Mouse (Mus musculus): ENCODE data around the gene Lmbr1l.
A peak's percentile ranks its signal among the peaks of the same experiment; 100 is the strongest.

The Lmbr1l gene

GRCm38 (mm10) chr15:98895635-98896589 is 22.1 kb downstream of the Lmbr1l start:
- DNase-seq (ENCODE audit: low read depth), result no peak

- DNase-seq (ENCODE audit: low read depth), result no peak
Observed at GRCm38 (mm10) chr15:98894746-98895634, 23.0 kb downstream of the Lmbr1l start.

GRCm38 (mm10) chr15:98893940-98894745 is 23.9 kb downstream of the Lmbr1l start, which contains the start of gene Rhebl1:
Gene Rhebl1, minus strand, starts transcription at chr15:98894540.
- DNase-seq (ENCODE audit: low read depth), result no peak

GRCm38 (mm10) chr15:98893036-98893435 is 25.0 kb downstream of the Lmbr1l start:
- DNase-seq (ENCODE audit: low read depth), result no peak

DNA sequence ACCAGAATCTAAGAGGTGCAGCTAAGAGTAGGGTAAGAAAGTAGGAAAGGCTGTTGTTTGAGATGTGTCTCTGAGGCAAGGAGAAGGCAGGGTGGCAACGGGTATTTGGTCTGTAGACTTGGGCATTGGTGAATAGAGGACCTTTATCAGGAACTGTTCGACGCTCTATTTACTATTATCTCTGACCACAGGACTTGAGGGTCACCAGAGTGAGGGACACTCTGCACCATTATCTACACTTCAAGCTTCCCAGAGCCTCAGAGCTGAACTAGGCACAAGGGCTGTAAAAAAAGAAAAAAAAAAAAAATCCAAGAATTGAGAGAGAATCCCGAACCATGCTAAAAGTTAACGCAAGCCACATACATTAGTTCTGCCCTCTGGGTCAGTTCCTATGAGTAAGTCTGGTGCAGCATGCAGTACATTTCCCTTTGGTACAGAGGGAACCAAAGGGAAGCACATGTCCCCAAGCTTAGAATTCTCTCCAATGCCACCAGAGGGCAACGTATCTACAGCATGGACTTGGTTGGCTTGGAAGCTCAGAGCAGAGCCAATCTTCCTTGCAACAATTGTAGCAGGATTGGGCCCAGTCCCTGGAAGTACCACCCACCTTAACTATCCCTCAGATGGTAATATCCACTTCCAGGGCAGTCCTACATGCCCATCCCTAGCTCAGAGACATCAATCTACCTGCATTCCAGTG is 26.0 kb downstream of the Lmbr1l start:
- DNase-seq (ENCODE audit: low read depth), result peak; percentile 63

GRCm38 (mm10) chr15:98891198-98891742 is 26.8 kb downstream of the Lmbr1l start:
- no peak for DNase-seq (ENCODE audit: low read depth)

GRCm38 (mm10) chr15:98887526-98887925 is 30.5 kb downstream of the Lmbr1l start:
- no peak for DNase-seq (ENCODE audit: low read depth)

DNA sequence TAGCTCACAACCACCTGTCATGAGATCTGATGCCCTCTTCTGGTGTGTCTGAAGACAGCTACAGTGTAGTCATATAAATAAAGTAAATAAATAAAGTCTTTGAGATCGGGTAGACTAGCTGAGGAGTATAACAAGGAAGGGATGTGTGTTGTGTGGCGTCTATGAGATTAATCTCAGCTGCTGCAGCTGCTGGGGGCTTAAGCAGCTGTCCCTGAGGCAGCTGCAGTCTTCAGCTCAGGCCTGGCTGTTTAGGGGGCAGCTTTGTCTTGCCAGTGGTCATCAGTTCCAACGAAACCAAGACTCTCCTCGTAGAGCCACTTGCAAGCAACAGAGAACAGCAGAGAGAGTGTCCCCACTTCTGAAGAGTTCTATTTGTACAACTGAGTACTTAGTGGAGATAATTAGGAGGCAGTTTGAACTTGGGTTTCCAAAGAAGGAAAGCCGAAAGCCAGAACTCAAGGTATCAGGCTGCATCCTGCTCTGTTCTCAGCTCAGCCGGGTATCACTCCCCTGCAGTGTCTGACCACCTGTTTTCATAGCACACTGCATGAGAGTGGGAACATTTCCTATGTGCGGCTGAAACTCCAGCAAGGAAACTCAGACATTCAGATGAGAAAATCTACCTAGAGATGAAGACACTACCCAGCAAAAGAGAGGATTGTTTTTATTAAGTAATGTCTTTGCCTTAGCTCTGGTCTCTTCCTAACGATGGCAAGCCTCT is 31.2 kb downstream of the Lmbr1l start:
- no peak for DNase-seq (ENCODE audit: low read depth)

DNA sequence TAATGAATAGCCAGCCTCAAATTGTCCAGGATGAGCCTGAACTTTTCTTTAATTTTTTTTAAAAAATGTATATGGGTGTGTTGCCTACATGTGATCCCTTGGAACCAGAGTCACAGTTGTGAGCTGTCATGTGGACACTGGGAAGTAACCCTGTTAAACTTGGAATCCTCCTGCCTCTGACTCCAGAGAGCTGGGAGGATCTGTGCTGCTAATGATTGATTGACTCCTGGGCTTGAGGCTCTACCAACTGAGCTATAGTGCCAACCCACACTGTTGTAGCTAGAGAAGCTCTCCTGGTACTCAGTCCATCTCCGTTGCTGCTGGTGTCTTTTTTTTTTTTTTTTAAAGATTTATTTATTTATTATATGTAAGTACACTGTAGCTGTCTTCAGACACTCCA is 33.9 kb downstream of the Lmbr1l start:
- no peak for DNase-seq (ENCODE audit: low read depth)

DNA sequence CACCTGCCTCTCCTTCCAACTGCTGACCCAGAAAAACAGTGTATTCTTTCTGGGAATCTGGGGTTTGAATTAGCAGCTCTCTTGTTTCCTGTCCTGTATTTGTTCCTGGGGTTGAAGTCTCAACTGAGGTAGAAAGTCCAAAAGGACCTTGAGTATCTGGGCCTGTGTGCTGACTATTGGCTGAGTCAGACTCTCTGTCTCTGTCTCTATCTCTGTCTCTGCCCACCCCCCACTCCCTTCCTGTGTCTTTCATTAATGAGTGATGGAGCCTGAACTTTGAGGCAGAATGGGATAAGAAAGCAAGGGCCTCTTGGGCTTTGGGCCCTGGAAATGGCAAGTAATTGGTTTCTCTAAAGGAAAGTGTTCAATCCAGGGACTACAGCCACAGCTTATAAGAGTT is 34.4 kb downstream of the Lmbr1l start:
- no peak for DNase-seq (ENCODE audit: low read depth)

DNA sequence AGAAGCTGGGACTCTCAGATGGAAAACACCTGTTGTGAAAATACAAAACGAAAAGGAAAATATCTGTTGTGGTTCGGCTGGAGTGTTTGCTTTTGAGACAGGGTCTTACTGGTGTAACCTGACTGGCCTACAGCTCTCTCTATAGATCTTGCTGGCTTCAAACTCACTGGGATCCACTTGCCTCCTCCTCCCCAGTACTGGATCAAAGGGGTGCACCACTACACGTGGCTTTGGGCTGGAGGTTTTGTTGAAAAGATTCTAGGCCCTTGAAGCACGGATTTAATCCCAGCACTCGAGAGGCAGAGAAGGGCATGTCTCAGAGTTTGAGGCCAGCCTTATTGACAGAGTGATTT is 36.4 kb downstream of the Lmbr1l start:
- DNase-seq (ENCODE audit: low read depth), result no peak

DNA sequence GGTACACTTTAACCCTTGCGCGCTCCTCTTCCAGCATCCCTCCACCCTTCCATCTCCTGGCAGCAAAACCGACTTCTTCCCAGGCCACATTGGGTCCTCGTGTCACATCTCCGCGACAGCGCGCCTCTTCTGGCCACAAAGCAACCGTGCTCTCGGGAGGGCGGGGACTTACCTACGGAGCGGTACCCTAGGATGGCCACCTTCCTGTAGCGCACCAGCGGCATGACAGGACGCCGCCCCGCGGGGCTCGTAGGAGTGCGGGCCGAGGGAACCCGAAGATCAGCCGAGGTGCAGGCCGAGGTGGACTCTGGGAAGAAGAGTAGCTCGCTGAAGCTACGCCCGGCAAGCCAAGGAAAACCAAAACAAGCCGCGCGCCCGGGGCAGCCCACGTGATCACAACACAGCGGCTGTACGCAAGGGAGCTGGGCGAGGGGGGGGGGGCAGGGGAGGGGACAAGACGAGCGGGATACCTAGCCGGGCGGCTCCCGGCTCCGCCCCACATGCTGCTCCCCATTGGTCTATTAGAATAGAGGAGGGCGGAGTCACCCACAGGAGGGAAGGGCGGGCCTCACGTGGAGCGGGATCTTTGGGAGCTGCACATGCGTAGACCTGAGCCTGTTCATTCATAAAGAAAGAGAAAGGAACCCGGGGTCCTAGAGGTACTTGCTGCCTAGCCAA is 36.9 kb downstream of the Lmbr1l start:
- DNase-seq (ENCODE audit: low read depth), result peak; percentile 93

DNA sequence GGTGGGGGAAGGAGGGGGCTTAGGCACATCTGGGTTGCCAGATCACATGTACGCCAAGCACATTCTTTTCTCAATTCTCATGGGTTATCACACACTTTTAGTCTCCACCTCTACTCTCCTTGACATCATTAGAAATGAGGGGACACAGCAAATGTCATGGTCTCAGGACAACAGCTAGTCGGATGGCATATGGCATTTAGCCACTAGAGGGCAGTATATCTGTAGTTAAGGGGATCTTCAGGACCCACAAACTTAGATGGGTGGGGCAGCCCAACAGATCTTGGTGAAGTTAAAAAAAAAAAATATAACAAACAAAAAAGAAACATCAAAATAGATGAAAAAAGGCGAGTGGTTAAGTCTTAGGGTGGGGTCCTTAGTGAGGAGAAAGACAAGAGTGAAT is 40.7 kb downstream of the Lmbr1l start:
- peak; percentile 72 for DNase-seq (ENCODE audit: low read depth)

GRCm38 (mm10) chr15:98871916-98872888 is 45.8 kb downstream of the Lmbr1l start:
- peak; percentile 84 for DNase-seq (ENCODE audit: low read depth)

DNA sequence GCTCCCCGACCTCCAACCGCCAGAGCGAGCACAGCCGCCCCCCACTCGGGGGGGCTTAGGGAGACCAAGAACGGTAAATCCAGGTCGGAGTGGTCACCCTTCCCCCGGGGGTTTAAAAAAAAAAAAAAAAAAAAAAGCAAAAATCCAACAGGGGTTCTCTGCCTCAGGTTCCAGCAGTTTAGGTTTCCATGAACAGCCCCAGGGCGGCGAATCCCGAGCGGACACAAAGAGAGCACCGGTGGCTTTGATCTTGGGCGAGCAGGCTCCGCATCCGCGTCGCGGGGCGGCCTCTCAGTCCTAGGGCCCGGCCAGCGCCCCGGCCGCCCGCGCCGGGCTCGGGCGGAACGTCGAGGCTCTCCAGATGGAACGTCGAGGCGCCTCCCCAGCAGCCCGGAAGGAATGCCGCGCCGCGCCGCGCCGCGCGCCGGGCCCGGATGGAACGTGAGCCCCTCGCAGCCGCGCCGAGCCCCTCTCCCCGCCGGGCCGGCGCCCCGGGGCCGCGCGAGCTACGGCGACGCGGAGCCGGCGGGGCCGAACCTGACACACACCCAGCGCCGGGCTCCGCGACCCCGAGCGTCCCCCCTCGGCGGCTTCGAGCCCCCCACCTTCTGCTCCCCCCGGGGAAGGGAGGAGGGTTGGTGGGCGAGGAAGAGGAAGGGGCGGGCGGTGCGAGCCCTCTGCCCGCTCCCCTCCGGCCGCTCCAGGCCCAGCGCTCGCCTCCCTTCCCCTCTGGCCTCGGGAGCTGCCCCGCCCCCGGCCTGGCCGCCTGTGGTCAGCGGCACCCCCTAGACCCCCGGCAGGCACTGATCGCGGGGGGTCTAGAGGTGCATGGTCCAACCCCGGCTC is 46.7 kb downstream of the Lmbr1l start, which contains the start of gene Kmt2d:
Gene Kmt2d, minus strand, starts transcription at position 135 of the 846 bp plus-strand sequence.
- no peak for DNase-seq (ENCODE audit: low read depth)

DNA sequence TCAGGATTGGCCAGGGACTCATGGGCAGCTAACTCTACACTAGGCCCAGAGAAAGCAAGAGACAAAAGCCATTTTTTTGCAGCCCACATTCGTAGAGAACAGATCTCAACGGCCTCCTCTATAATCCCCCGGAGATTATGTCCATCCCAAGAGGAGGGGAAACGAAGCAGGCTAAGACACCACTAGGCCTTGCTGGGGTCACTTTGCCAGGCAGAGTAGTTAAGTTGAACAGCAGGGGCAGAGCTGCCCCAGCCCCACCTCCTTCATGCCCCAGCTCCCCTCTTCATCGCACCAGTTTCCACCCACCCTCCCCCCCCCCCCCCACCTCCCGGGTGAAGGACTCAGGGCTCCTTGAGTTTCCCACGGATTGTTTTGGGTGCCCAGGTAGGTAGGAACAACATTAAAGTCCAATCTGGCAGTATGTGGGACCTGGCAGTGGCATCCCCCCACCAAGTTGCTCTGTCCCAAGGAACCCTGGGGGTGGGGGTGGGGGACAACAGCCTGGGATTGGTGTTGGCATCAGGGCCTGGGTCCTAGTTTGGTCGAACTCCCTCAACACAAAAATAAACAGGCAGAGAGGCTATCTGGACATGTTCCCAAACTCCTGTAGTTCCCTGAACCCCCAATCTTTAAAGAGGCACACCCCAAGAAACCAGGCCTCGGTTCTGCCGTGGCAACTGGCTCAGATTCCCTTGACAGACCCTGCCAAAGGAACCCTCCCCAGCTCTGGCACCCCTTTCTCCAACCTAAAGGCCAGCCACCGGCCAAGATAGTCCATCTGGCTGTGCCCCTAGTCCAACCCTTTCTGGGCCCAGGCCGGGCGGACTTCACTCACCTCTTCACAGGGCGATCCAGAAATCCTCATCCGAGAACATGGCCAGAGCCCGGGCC is 47.6 kb downstream of the Lmbr1l start:
- no peak for DNase-seq (ENCODE audit: low read depth)
